Mouse (Mus musculus) forelimb bud, embryonic 11.5 days (tissue): Measurements from ENCODE around the gene Snrpc.

Experiments used
- DNase-seq: peaks from one replicate; pipeline ENCODE4 v3.0.0-alpha.2; 2012; ENCODE audit warnings: low read depth, low spot score

The Snrpc gene

GRCm38 (mm10) chr17:27859131-27859530 lies 21.2 kb downstream of the Snrpc start:
- no peak for DNase-seq

- no peak for DNase-seq
These were observed 27.5 kb downstream of the Snrpc start for GRCm38 (mm10) chr17:27865461-27865860.

- no peak for DNase-seq
These were observed 28.8 kb downstream of the Snrpc start for GRCm38 (mm10) chr17:27866737-27867136.

GRCm38 (mm10) chr17:27871851-27872250 lies 33.9 kb downstream of the Snrpc start:
- no peak for DNase-seq

- DNase-seq = no peak
These were observed 35.6 kb downstream of the Snrpc start for GRCm38 (mm10) chr17:27873583-27873982.

- DNase-seq = no peak
These were observed 36.6 kb downstream of the Snrpc start for GRCm38 (mm10) chr17:27874510-27874909.

GRCm38 (mm10) chr17:27881518-27881917 lies 43.6 kb downstream of the Snrpc start:
- DNase-seq = no peak

GRCm38 (mm10) chr17:27883129-27883528 lies 45.2 kb downstream of the Snrpc start:
- no peak for DNase-seq

GRCm38 (mm10) chr17:27883994-27884393 lies 46.0 kb downstream of the Snrpc start:
- DNase-seq = no peak

- DNase-seq = no peak
These were observed 48.7 kb downstream of the Snrpc start for GRCm38 (mm10) chr17:27886499-27887210.
